Mouse (Mus musculus): Measurements from ENCODE around the gene Grin2c. TPM values are rescaled to one million over a fixed set of nuclear protein-coding genes. Genes with fewer than 3 reads are reported as not detected.

Gene Grin2c
- polyA plus RNA-seq, 1 experiment from 2014 or later = 0.12 TPM

- Histone ChIP-seq H3K4me2 (ENCODE audit: low read length) (peak within 1 kb of the TSS; percentile 78), H3K27ac (replicated peaks; ENCODE audit: low read depth, low read length) (peak within 1 kb of the TSS; percentile 49; the same call in 1 of the 2 replicates), H3K9me3 (ENCODE audit: control insufficient read depth, low read length) (no peaks in the 10 kb centered on the region), H3K9ac (replicated peaks; ENCODE audit: low read length) (peak within 1 kb of the TSS; percentile 62), H3K36me3 (ENCODE audit: control insufficient read depth, insufficient read depth, low read length) (no peaks in the 10 kb centered on the region), H3K4me1 (ENCODE audit: control insufficient read depth, insufficient read depth, low read length) (0 out of 2 replicates have a peak, but pooled peaks cover 8% of the 10 kb centered on the region), H3K27me3 (ENCODE audit: control insufficient read depth, insufficient read depth, low read length) (no peaks in the 10 kb centered on the region; the same call in 1 of the 2 replicates), H3K4me3 (replicated peaks; ENCODE audit: low read depth, low read length) (peak within 1 kb of the TSS; percentile 50)
- ATAC-seq (ENCODE audit: low FRiP score, low TSS enrichment) = peak; percentile 67; the same call in 1 of the 2 replicates
- DNase-seq = peak; percentile 83
- WGBS = under 1% methylated on average over 44 of the region's 44 CpGs
Observed at GRCm38 (mm10) chr11:115297214-115297826, 30.3 kb upstream of the Grin2c start, which contains the start of gene Fads6. Gene Fads6 (minus strand): TSS chr11:115297663.

GRCm38 (mm10) chr11:115296471-115297210, 29.6 kb upstream of the Grin2c start:
- Histone ChIP-seq H3K27ac (replicated peaks; ENCODE audit: low read depth, low read length) (no peak overlapping the region), H3K27me3 (ENCODE audit: control insufficient read depth, insufficient read depth, low read length) (no peaks in the 10 kb centered on the region; the same call in 1 of the 2 replicates), H3K4me3 (replicated peaks; ENCODE audit: low read depth, low read length) (peak overlapping the region; percentile 50), H3K9me3 (ENCODE audit: control insufficient read depth, low read length) (no peaks in the 10 kb centered on the region), H3K4me1 (ENCODE audit: control insufficient read depth, insufficient read depth, low read length) (0 out of 2 replicates have a peak, but pooled peaks cover 8% of the 10 kb centered on the region), H3K9ac (replicated peaks; ENCODE audit: low read length) (peak overlapping the region; percentile 62), H3K4me2 (ENCODE audit: low read length) (peak overlapping the region; percentile 78), H3K36me3 (ENCODE audit: control insufficient read depth, insufficient read depth, low read length) (no peaks in the 10 kb centered on the region)
- DNase-seq (no peak), ATAC-seq (ENCODE audit: low FRiP score, low TSS enrichment) (no peak)
- 54% methylated on average over 21 of the region's 21 CpGs for WGBS

- H3K27me3 ChIP-seq (ENCODE audit: control insufficient read depth, insufficient read depth, low read length) = no peaks in the 10 kb centered on the region; the same call in 1 of the 2 replicates
- no peak overlapping the region for H3K4me2 ChIP-seq (ENCODE audit: low read length)
- no peak overlapping the region for H3K4me3 ChIP-seq (replicated peaks; ENCODE audit: low read depth, low read length)
- no peak overlapping the region for H3K9ac ChIP-seq (replicated peaks; ENCODE audit: low read length)
- H3K9me3 ChIP-seq (ENCODE audit: control insufficient read depth, low read length) = no peaks in the 10 kb centered on the region
- DNase-seq (no peak), ATAC-seq (ENCODE audit: low FRiP score, low TSS enrichment) (no peak)
- WGBS = 90% methylated on average over 11 of the region's 11 CpGs
- no peak overlapping the region for H3K27ac ChIP-seq (replicated peaks; ENCODE audit: low read depth, low read length)
- H3K36me3 ChIP-seq (ENCODE audit: control insufficient read depth, insufficient read depth, low read length) = no peaks in the 10 kb centered on the region
- 0 out of 2 replicates have a peak, but pooled peaks cover 8% of the 10 kb centered on the region for H3K4me1 ChIP-seq (ENCODE audit: control insufficient read depth, insufficient read depth, low read length)
Observed at GRCm38 (mm10) chr11:115295939-115296338, 28.9 kb upstream of the Grin2c start.

GRCm38 (mm10) chr11:115292631-115293375, 25.8 kb upstream of the Grin2c start:
- H3K27ac ChIP-seq (replicated peaks; ENCODE audit: low read depth, low read length) = no peak overlapping the region
- no peak overlapping the region for H3K4me2 ChIP-seq (ENCODE audit: low read length)
- DNase-seq (no peak), ATAC-seq (ENCODE audit: low FRiP score, low TSS enrichment) (no peak)
- 72% methylated on average over 14 of the region's 14 CpGs for WGBS
- no peaks in the 10 kb centered on the region for H3K9me3 ChIP-seq (ENCODE audit: control insufficient read depth, low read length)
- H3K9ac ChIP-seq (replicated peaks; ENCODE audit: low read length) = no peak overlapping the region
- no peaks in the 10 kb centered on the region for H3K36me3 ChIP-seq (ENCODE audit: control insufficient read depth, insufficient read depth, low read length)
- H3K4me1 ChIP-seq (ENCODE audit: control insufficient read depth, insufficient read depth, low read length) = 0 out of 2 replicates have a peak, but pooled peaks cover 8% of the 10 kb centered on the region
- H3K27me3 ChIP-seq (ENCODE audit: control insufficient read depth, insufficient read depth, low read length) = no peaks in the 10 kb centered on the region; the same call in 1 of the 2 replicates
- no peak overlapping the region for H3K4me3 ChIP-seq (replicated peaks; ENCODE audit: low read depth, low read length)

- no peaks in the 10 kb centered on the region for H3K36me3 ChIP-seq (ENCODE audit: control insufficient read depth, insufficient read depth, low read length)
- H3K27ac ChIP-seq (replicated peaks; ENCODE audit: low read depth, low read length) = no peak overlapping the region
- no peak overlapping the region for H3K4me2 ChIP-seq (ENCODE audit: low read length)
- no peaks in the 10 kb centered on the region; the same call in 1 of the 2 replicates for H3K27me3 ChIP-seq (ENCODE audit: control insufficient read depth, insufficient read depth, low read length)
- H3K9me3 ChIP-seq (ENCODE audit: control insufficient read depth, low read length) = no peaks in the 10 kb centered on the region
- DNase-seq (no peak), ATAC-seq (ENCODE audit: low FRiP score, low TSS enrichment) (no peak)
- 73% methylated on average over 10 of the region's 10 CpGs for WGBS
- no peaks in the 10 kb centered on the region for H3K4me1 ChIP-seq (ENCODE audit: control insufficient read depth, insufficient read depth, low read length)
- no peak overlapping the region for H3K9ac ChIP-seq (replicated peaks; ENCODE audit: low read length)
- H3K4me3 ChIP-seq (replicated peaks; ENCODE audit: low read depth, low read length) = no peak overlapping the region
Observed at GRCm38 (mm10) chr11:115291503-115291902, 24.5 kb upstream of the Grin2c start.

- Histone ChIP-seq H3K9me3 (ENCODE audit: control insufficient read depth, low read length) (no peaks in the 10 kb centered on the region), H3K9ac (replicated peaks; ENCODE audit: low read length) (no peak overlapping the region), H3K27ac (replicated peaks; ENCODE audit: low read depth, low read length) (no peak overlapping the region), H3K27me3 (ENCODE audit: control insufficient read depth, insufficient read depth, low read length) (no peaks in the 10 kb centered on the region), H3K4me3 (replicated peaks; ENCODE audit: low read depth, low read length) (no peak overlapping the region), H3K4me2 (ENCODE audit: low read length) (no peak overlapping the region), H3K36me3 (ENCODE audit: control insufficient read depth, insufficient read depth, low read length) (no peaks in the 10 kb centered on the region), H3K4me1 (ENCODE audit: control insufficient read depth, insufficient read depth, low read length) (no peaks in the 10 kb centered on the region)
- 88% methylated on average over 6 of the region's 6 CpGs for WGBS
- no peak for DNase-seq
- no peak for ATAC-seq (ENCODE audit: low FRiP score, low TSS enrichment)
Observed at GRCm38 (mm10) chr11:115290919-115291318, 23.9 kb upstream of the Grin2c start.

GRCm38 (mm10) chr11:115290314-115290713, 23.3 kb upstream of the Grin2c start:
- H3K27ac ChIP-seq (replicated peaks; ENCODE audit: low read depth, low read length) = no peak overlapping the region
- H3K4me1 ChIP-seq (ENCODE audit: control insufficient read depth, insufficient read depth, low read length) = no peaks in the 10 kb centered on the region
- H3K27me3 ChIP-seq (ENCODE audit: control insufficient read depth, insufficient read depth, low read length) = no peaks in the 10 kb centered on the region
- H3K9me3 ChIP-seq (ENCODE audit: control insufficient read depth, low read length) = no peaks in the 10 kb centered on the region
- H3K4me2 ChIP-seq (ENCODE audit: low read length) = no peak overlapping the region
- H3K4me3 ChIP-seq (replicated peaks; ENCODE audit: low read depth, low read length) = no peak overlapping the region
- DNase-seq = no peak
- H3K36me3 ChIP-seq (ENCODE audit: control insufficient read depth, insufficient read depth, low read length) = no peaks in the 10 kb centered on the region
- no peak for ATAC-seq (ENCODE audit: low FRiP score, low TSS enrichment)
- WGBS = 91% methylated on average over 1 of the region's 1 CpGs
- H3K9ac ChIP-seq (replicated peaks; ENCODE audit: low read length) = no peak overlapping the region

GRCm38 (mm10) chr11:115289885-115290284, 22.8 kb upstream of the Grin2c start:
- ATAC-seq (ENCODE audit: low FRiP score, low TSS enrichment) (no peak), DNase-seq (no peak)
- Histone ChIP-seq H3K27ac (replicated peaks; ENCODE audit: low read depth, low read length) (no peak overlapping the region), H3K27me3 (ENCODE audit: control insufficient read depth, insufficient read depth, low read length) (no peaks in the 10 kb centered on the region), H3K4me2 (ENCODE audit: low read length) (no peak overlapping the region), H3K4me1 (ENCODE audit: control insufficient read depth, insufficient read depth, low read length) (no peaks in the 10 kb centered on the region), H3K9me3 (ENCODE audit: control insufficient read depth, low read length) (no peaks in the 10 kb centered on the region), H3K36me3 (ENCODE audit: control insufficient read depth, insufficient read depth, low read length) (no peaks in the 10 kb centered on the region), H3K4me3 (replicated peaks; ENCODE audit: low read depth, low read length) (no peak overlapping the region), H3K9ac (replicated peaks; ENCODE audit: low read length) (no peak overlapping the region)
- 83% methylated on average over 8 of the region's 8 CpGs for WGBS
